Mouse (Mus musculus) CH12.LX (cell line): ENCODE measurements around the gene Npas1. TPM values are rescaled to one million over a fixed set of nuclear protein-coding genes. Genes with fewer than 3 reads are reported as not detected.

Experiments
- DNase-seq: peaks from one replicate; pipeline ENCODE4 v3.0.0-alpha.2; 2013; ENCODE audit errors: extremely low read depth
- H3K27ac ChIP-seq: 2 replicates; pipeline ENCODE4 v1.5.1; 2012; ENCODE audit warnings: low read depth, mild to moderate bottlenecking, control low read depth, moderate library complexity; ENCODE audit not compliant: insufficient read depth
- H3K27me3 ChIP-seq: replicated peaks from 2 replicates; pipeline ENCODE3; 2012; ENCODE audit warnings: inconsistent platforms
- H3K36me3 ChIP-seq, 2 experiments: replicated peaks in 1 of 2; 2 replicates each; pipeline versions ENCODE3 to v1.6.1; 2012; ENCODE audit warnings: inconsistent platforms in 1 of 2, low read length in 1 of 2, mild to moderate bottlenecking in 1 of 2, mixed read lengths in 1 of 2, moderate library complexity in 1 of 2; ENCODE audit not compliant: control insufficient read depth in 1 of 2, insufficient read depth in 1 of 2
- H3K4me1 ChIP-seq, 2 experiments: 2 replicates each; pipeline ENCODE4 v1.6.1; 2012; ENCODE audit warnings: inconsistent platforms in 1 of 2, moderate library complexity in 1 of 2; ENCODE audit not compliant: insufficient read depth in 2 of 2, control insufficient read depth in 1 of 2
- H3K4me2 ChIP-seq: 2 replicates; pipeline ENCODE4 v1.6.1; 2012; ENCODE audit warnings: low read depth, mild to moderate bottlenecking, control low read depth; ENCODE audit not compliant: poor library complexity, insufficient read depth, severe bottlenecking
- H3K4me3 ChIP-seq, 3 experiments: fragments of 150-350 bp in 1 of 3; sonication (generic) in 1 of 3; replicated peaks in 1 of 3; 2 replicates each; pipeline versions ENCODE3 to v1.5.1; 2011 to 2012; ENCODE audit warnings: low read depth in 2 of 3, low read length in 2 of 3, mild to moderate bottlenecking in 2 of 3, moderate library complexity in 2 of 3, control low read depth in 1 of 3, improper control_type of control experiment in 1 of 3, inconsistent platforms in 1 of 3, mixed read lengths in 1 of 3; ENCODE audit not compliant: poor library complexity in 1 of 3
- H3K79me2 ChIP-seq: replicated peaks from 2 replicates; pipeline ENCODE4 v1.6.1; 2012; ENCODE audit warnings: mild to moderate bottlenecking, moderate library complexity; ENCODE audit not compliant: control insufficient read depth, poor library complexity, insufficient read depth, severe bottlenecking; ENCODE audit errors: extremely low read depth
- H3K9ac ChIP-seq: 2 replicates; pipeline ENCODE4 v1.6.1; 2012; ENCODE audit warnings: low read depth, mild to moderate bottlenecking, control low read depth, moderate library complexity; ENCODE audit not compliant: insufficient read depth
- H3K9me3 ChIP-seq: replicated peaks from 2 replicates; pipeline ENCODE3; 2012; ENCODE audit warnings: low read length, inconsistent platforms, mixed read lengths
- CHD1 ChIP-seq: IDR thresholded peaks from 2 replicates; pipeline ENCODE4 v1.6.1; 2012; ENCODE audit warnings: low read depth, low read length, improper control_type of control experiment, inconsistent platforms
- CHD2 ChIP-seq: IDR thresholded peaks from 2 replicates; pipeline ENCODE4 v1.6.1; 2011; ENCODE audit warnings: low read length, improper control_type of control experiment
- CTCF ChIP-seq, 2 experiments: IDR thresholded peaks in 1 of 2; conservative IDR thresholded peaks in 1 of 2; 2 replicates each; pipeline ENCODE4 v1.5.1; 2011 to 2012; ENCODE audit warnings: low read depth in 2 of 2, low read length in 2 of 2, improper control_type of control experiment in 1 of 2, inconsistent platforms in 1 of 2, mild to moderate bottlenecking in 1 of 2, moderate library complexity in 1 of 2
- E2F4 ChIP-seq: IDR thresholded peaks from 2 replicates; pipeline ENCODE4 v1.6.1; 2011; ENCODE audit warnings: low read depth, low read length, improper control_type of control experiment; ENCODE audit not compliant: insufficient replicate concordance
- ELF1 ChIP-seq: IDR thresholded peaks from 2 replicates; pipeline ENCODE4 v1.6.1; 2014; ENCODE audit warnings: low read depth, mild to moderate bottlenecking, inconsistent platforms, low read length, improper control_type of control experiment
- ETS1 ChIP-seq: conservative IDR thresholded peaks from 2 replicates; pipeline ENCODE4 v1.6.1; 2012; ENCODE audit warnings: low read depth, mild to moderate bottlenecking, inconsistent platforms, low read length, improper control_type of control experiment, moderate library complexity
- HCFC1 ChIP-seq: IDR thresholded peaks from 2 replicates; pipeline ENCODE4 v1.6.1; 2012; ENCODE audit warnings: low read depth, mild to moderate bottlenecking, inconsistent platforms, low read length, improper control_type of control experiment
- JUN ChIP-seq: IDR thresholded peaks from 2 replicates; pipeline ENCODE4 v1.6.1; 2011; ENCODE audit warnings: low read depth, mild to moderate bottlenecking, low read length, improper control_type of control experiment, moderate library complexity; ENCODE audit not compliant: insufficient read depth
- KAT2A ChIP-seq: IDR thresholded peaks from 2 replicates; pipeline ENCODE4 v1.6.1; 2012; ENCODE audit warnings: low read length, improper control_type of control experiment, inconsistent platforms; ENCODE audit not compliant: insufficient replicate concordance
- MAFK ChIP-seq: IDR thresholded peaks from 2 replicates; pipeline ENCODE4 v1.6.1; 2011; ENCODE audit warnings: low read length, improper control_type of control experiment; ENCODE audit not compliant: insufficient replicate concordance
- MAX ChIP-seq: IDR thresholded peaks from 2 replicates; pipeline ENCODE4 v1.6.1; 2011; ENCODE audit warnings: low read length, improper control_type of control experiment
- MAZ ChIP-seq: IDR thresholded peaks from 2 replicates; pipeline ENCODE4 v1.6.1; 2012; ENCODE audit warnings: low read depth, mild to moderate bottlenecking, inconsistent platforms, low read length, improper control_type of control experiment, moderate library complexity
- NELFE ChIP-seq: IDR thresholded peaks from 2 replicates; pipeline ENCODE4 v1.6.1; 2011; ENCODE audit warnings: low read depth, low read length, improper control_type of control experiment
- PAX5 ChIP-seq: IDR thresholded peaks from 2 replicates; pipeline ENCODE4 v1.6.1; 2012; ENCODE audit warnings: low read length, inconsistent platforms, mixed read lengths
- POLR2AphosphoS2 ChIP-seq: IDR thresholded peaks from 2 replicates; pipeline ENCODE4 v1.6.1; 2011; ENCODE audit warnings: low read depth, low read length, improper control_type of control experiment
- RAD21 ChIP-seq: IDR thresholded peaks from 2 replicates; pipeline ENCODE4 v1.6.1; 2011; ENCODE audit warnings: low read depth, mild to moderate bottlenecking, low read length, improper control_type of control experiment, moderate library complexity
- RCOR1 ChIP-seq: conservative IDR thresholded peaks from 2 replicates; pipeline ENCODE4 v1.6.1; 2012; ENCODE audit warnings: low read depth, mild to moderate bottlenecking, inconsistent platforms, low read length, improper control_type of control experiment
- SMC3 ChIP-seq: IDR thresholded peaks from 2 replicates; pipeline ENCODE4 v1.6.1; 2011; ENCODE audit warnings: low read depth, low read length, improper control_type of control experiment
- TBP ChIP-seq: conservative IDR thresholded peaks from 2 replicates; pipeline ENCODE4 v1.6.1; 2011; ENCODE audit warnings: low read depth, low read length, improper control_type of control experiment
- TCF12 ChIP-seq: IDR thresholded peaks from 2 replicates; pipeline ENCODE4 v1.6.1; 2014; ENCODE audit warnings: low read depth, mild to moderate bottlenecking, inconsistent platforms, low read length, improper control_type of control experiment
- UBTF ChIP-seq: IDR thresholded peaks from 2 replicates; pipeline ENCODE4 v1.6.1; 2012; ENCODE audit warnings: low read depth, mild to moderate bottlenecking, inconsistent platforms, low read length, improper control_type of control experiment, moderate library complexity
- USF1 ChIP-seq: IDR thresholded peaks from 2 replicates; pipeline ENCODE4 v1.6.1; 2014; ENCODE audit warnings: low read depth, mild to moderate bottlenecking, inconsistent platforms, low read length, improper control_type of control experiment
- USF2 ChIP-seq: conservative IDR thresholded peaks from 2 replicates; pipeline ENCODE4 v1.6.1; 2011; ENCODE audit warnings: low read depth, low read length, improper control_type of control experiment
- ZKSCAN1 ChIP-seq: IDR thresholded peaks from 2 replicates; pipeline ENCODE4 v1.6.1; 2012; ENCODE audit warnings: low read depth, inconsistent platforms, low read length, improper control_type of control experiment, borderline replicate concordance
- ZMIZ1 ChIP-seq: IDR thresholded peaks from 2 replicates; pipeline ENCODE4 v1.6.1; 2012; ENCODE audit warnings: low read depth, mild to moderate bottlenecking, inconsistent platforms, low read length, improper control_type of control experiment
- dilution Hi-C: fragments of 300-500 bp; cut with MboI; formaldehyde crosslinking; loops from 2 replicates; pipeline ENCODE4 v1.14.3; 2020; ENCODE audit warnings: low sequenced_read_pairs; ENCODE audit not compliant: extremely low pct_unique_long_range_greater_than_20kb, extremely low pct_ligation_motif_present
- in situ Hi-C: fragments of 300-500 bp; cut with MboI; formaldehyde crosslinking; loops from 3 replicates; pipeline ENCODE4 v1.14.3; 2019; ENCODE audit warnings: low sequenced_read_pairs, low pct_ligation_motif_present, low pct_unique_long_range_greater_than_20kb, mixed read lengths
- polyA plus RNA-seq: library from polyadenylated mRNA; unstranded; fragments of >175 nt; gene quantifications from 2 replicates; pipeline ENCODE4 v1.2.1, GENCODE M21; 2012; ENCODE audit warnings: low read depth; ENCODE audit not compliant: insufficient read length
- total RNA-seq, 2 experiments: library from RNA; depleted of rRNA; stranded (reverse); fragments of 300-350 nt in 1 of 2; fragments of >200 nt in 1 of 2; gene quantifications; 2 replicates each; pipeline ENCODE4 v1.2.3; 2012 to 2014

The Npas1 gene
- total and polyA plus RNA-seq, 3 experiments = 0.08 to 0.56 TPM; not detected in 1

- H3K27me3 ChIP-seq = no peaks in the 10 kb centered on the region
- H3K36me3 ChIP-seq = no peaks in the 10 kb centered on the region
- in situ Hi-C loops (no loop called here), dilution Hi-C loops (no loop called here)
- H3K79me2 ChIP-seq = no peaks in the 10 kb centered on the region
- no peaks in the 10 kb centered on the region for H3K4me1 ChIP-seq
- H3K27ac ChIP-seq = no peak overlapping the region
- H3K4me3 ChIP-seq = no peak overlapping the region
- H3K9ac ChIP-seq = no peak overlapping the region
- no peak overlapping the region for H3K4me2 ChIP-seq
- H3K9me3 ChIP-seq = peaks cover 7% of the 10 kb centered on the region
- no peak for DNase-seq
- TF ChIP-seq POLR2AphosphoS2 (no peak), USF2 (no peak), ETS1 (no peak), HCFC1 (no peak), MAZ (no peak), MAX (no peak), USF1 (no peak), KAT2A (no peak), RAD21 (no peak), NELFE (no peak), RCOR1 (no peak), CTCF (conservative IDR thresholded peaks at IDR 0.05 in 1 of 2, IDR thresholded peaks at IDR 0.05 in 1 of 2; ENCODE audit: low read depth in 2 of 2, low read length in 2 of 2) (no peak), E2F4 (no peak), ZKSCAN1 (no peak), TBP (no peak), TCF12 (no peak), CHD2 (no peak), MAFK (no peak), CHD1 (no peak), UBTF (no peak)
Observed at GRCm38 (mm10) chr7:16475321-16475720, 2.2 kb downstream of the Npas1 start.

DNA sequence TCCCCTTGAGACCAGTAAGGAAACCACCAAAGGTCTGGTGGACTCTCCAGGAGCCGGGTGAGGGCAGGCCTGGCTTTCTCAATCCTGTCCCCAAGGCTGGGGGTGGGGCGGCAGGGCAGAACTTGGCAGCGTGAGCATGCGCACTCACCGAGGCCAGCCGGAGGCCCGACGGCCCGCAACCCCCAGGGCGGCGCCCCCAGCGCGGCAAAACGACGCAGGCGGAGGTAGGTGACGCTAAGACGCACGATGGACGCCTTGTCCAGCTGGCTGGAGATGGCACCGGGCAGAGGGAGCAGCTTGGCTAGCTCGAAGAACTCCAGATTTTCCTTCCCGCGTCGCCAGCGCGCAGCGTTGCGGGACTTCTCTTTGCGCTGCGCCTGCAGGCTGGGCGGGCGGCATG, 3.1 kb downstream of the Npas1 start:
- Histone ChIP-seq H3K36me3 (no peaks in the 10 kb centered on the region), H3K4me2 (no peak overlapping the region), H3K4me3 (no peak overlapping the region), H3K27me3 (peaks cover 1% of the 10 kb centered on the region), H3K9me3 (peaks cover 7% of the 10 kb centered on the region), H3K4me1 (no peaks in the 10 kb centered on the region), H3K27ac (no peak overlapping the region), H3K9ac (no peak overlapping the region), H3K79me2 (no peaks in the 10 kb centered on the region)
- DNase-seq = no peak
- in situ Hi-C loops (no loop called here), dilution Hi-C loops (no loop called here)
- no peak for TF ChIP-seq TBP
- no peak for TF ChIP-seq ZKSCAN1
- no peak for TF ChIP-seq HCFC1
- TF ChIP-seq PAX5 = no peak
- TF ChIP-seq UBTF = no peak
- TF ChIP-seq SMC3 = no peak
- no peak for TF ChIP-seq CTCF (conservative IDR thresholded peaks at IDR 0.05 in 1 of 2, IDR thresholded peaks at IDR 0.05 in 1 of 2; ENCODE audit: low read depth in 2 of 2, low read length in 2 of 2)
- no peak for TF ChIP-seq MAZ
- no peak for TF ChIP-seq RCOR1
- TF ChIP-seq ZMIZ1 = no peak
- TF ChIP-seq ELF1 = no peak
- no peak for TF ChIP-seq JUN
